Mouse (Mus musculus): ENCODE measurements around the gene Atrnl1. TPM values are rescaled to one million over a fixed set of nuclear protein-coding genes. Genes with fewer than 3 reads are reported as not detected.

Atrnl1 gene
- 0.39 and 0.46 TPM in 2 replicates for polyA plus RNA-seq (2012; ENCODE audit: low replicate concordance)

DNA sequence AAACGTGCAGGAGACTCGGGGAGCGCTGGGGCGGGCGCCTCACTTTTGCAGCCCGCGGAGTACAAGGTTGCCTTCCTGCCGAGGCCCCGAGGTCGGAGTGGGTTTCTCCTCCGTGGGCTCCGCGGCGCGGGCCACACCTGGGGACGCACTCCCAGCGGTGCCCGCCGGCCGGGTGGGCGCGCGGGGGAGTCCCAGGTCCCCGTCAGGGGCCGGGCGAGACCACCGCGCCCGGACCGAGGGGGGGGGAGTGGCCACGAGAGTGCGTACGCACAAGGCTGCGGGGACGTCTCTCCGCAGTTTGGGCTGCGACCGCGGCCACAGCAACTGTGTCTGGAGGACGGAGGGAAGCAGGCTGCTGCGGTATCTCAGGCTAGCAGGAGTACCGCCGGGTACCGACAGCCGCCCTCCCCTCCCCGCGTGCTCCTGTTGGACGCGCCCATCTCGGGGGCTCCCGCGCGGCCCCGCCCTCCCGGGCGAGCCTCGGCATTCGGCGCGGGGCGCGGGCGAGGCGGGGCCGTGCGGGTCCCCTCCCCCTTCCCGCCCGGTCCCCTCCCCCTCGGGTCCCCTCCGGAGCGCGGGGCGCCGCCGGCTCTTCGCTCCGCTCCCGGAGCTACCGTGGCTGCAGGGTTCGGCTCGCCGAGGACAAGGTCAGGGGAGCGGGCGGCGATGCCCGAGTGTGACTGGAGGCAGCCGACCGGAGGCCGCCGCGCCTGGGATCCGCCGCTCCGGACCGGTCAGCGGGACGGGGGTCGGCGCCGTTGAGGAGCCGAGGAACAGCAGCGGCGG, at the start of gene Atrnl1:
TSS of gene Atrnl1 (plus strand) at position 559 of the 786 bp plus-strand sequence.

Other genes starting within 250 kb of the Atrnl1 start
- gene Trub1, start 158.1 kb upstream of the Atrnl1 start, polyA plus RNA-seq (2012; ENCODE audit: low replicate concordance): 9.4 and 15.7 TPM in 2 replicates

All from leukemia stem cell, adult 10-12 weeks (primary cell).